Mouse (Mus musculus): Measurements from ENCODE around the gene Mymk.
A peak's percentile ranks its signal among the peaks of the same experiment; 100 is the strongest.

The Mymk gene

DNA sequence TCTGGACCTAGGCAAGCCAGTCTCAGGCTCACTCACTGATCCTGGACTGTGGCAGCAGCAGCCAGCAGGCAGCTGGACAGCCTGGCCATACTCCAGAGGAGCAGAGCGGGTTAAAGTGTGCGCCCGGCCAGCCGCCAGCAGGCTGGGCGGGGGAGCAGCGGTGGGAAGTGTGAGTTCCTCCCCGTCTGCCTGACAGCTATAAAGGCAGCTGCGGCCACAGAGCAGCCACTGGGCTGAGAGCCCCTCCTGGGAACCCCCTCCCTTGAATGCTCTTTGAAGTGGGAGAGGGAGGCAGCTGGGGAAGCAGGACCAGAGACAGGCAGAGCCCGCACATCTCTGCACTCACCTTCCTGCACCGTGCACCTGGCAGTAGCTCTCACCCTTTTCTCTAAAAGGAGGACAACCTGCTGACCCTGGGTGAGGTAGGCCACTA lies 7.2 kb upstream of the Mymk start, which contains the start of gene Adamtsl2:
Adamtsl2 (plus strand) TSS at position 228 of the 433 bp plus-strand sequence.
- peak; percentile 83 to 85 for DNase-seq (ENCODE audit: low spot score in 2 of 2)

- DNase-seq (ENCODE audit: low spot score in 2 of 2): no peak
These were observed 6.3 kb upstream of the Mymk start for GRCm38 (mm10) chr2:27078312-27078711.

DNA sequence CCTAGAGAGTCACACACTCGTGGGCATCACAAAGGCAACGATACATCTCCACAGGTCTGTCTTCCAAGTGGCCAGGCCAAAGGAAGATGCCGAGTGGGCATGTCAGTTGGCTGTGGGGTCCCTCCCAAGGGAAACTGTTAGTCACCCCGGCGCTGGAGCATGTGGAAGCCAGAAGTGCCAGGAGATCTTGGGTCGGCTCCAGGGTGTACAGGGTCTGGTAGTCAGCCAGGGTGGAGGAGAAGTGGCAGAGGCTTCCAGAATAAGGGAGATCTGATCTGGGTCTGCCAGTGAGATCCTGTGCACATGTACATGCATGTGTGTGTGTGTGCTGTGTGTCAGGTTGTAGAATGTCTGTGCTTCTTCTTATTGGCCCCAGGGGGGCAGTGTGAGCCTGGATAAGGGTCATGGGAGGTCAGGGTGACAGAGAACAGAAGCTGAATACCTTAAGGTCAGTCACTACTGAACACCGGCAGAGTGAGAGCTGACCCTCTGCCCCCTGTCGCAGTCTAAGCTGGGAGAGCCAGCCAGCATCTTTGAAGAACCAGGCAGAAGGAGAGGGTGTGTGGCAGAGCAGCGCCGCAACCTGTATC lies 5.8 kb upstream of the Mymk start:
- peak in 1 of 2 experiments; percentile 50 for DNase-seq (ENCODE audit: low spot score in 2 of 2)

GRCm38 (mm10) chr2:27075485-27075884 lies 3.5 kb upstream of the Mymk start:
- DNase-seq (ENCODE audit: low spot score in 2 of 2): no peak

DNA sequence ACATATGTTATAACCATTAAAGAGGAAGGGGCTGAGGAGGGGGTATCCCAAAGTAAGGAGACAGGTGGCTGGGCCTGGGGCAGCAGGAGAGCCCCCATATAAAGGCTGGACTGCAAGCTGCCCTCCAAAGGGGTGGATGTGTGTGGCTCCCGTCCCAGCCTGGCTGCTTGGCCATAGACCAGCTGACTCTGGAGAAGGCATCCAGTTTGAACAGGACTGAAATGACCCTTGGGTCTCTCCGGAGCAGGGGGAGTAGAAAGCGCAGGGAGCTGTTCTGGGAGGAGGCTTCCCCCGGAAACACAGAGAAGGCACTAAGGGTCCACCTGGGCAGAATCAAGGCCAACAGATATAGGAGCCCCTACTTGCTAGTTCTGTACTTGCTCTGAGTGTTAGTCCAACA lies 2.8 kb upstream of the Mymk start:
- no peak for DNase-seq (ENCODE audit: low spot score in 2 of 2)

DNA sequence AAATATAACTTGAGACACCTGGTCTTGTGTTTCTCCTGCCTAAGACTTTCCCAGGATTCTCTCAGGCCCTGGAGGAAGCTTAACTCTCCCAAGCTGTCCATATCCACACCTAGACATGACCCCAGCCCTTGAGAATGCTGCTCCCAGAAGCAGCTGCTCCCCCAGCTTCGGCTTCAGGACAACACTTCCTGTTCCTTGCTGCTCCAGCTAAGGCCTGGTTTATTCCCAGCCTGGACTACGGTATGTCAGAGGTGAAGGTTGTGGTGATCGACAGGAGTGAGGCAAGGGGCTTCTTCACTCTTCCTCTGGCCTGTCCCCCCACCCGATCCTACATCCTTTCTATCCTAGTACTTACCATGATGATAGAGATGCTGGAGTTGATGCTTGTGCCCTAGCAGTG lies 1.4 kb upstream of the Mymk start:
- DNase-seq (ENCODE audit: low spot score in 2 of 2): no peak

DNA sequence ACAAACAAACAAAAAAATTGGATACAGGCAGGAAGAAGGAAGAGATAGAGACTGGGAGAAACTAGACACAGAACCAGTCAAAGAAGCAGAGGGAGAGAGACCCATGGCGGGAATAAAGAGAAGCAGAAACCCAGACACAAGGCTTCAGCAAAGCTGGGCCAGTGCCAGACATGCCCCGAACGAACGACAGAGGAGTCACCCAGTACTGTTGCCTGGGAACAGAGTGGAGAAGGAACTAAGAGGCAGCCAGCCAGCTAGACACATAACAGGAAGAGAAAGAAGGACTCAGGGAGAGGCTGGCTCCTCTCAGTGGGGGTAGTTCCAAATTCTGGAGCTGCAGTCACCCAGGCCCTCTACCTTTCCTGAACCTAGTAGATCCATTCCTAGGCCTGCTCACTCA lies 842 bp downstream of the Mymk start:
- peak; percentile 97 to 98 for DNase-seq (ENCODE audit: low spot score in 2 of 2)

DNA sequence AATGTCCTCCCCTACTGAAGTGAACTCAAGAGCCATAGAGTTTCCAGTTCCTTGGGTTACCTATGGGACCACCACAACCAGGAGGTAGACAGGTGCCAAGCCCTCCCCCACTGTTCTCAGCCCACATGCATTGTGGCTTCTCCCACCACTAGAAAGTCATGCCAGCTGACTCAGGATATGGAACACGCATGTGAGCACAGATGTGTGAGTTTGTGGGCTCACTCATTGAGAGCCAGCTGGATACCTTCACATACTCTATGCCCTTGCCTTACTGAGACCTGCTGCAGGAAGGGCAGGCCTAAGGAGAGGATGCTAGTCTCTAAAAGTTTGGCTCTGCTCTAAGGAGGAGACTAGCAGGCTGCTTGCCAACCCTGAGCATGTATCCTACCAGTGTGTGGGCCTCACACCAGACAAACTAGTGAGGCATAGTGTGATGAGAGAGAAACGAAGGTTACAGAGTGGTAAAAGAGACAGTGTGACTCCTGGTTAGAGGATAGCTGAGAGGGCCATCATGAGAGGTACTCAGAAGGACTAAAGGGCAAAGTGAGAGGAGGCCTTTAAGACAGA lies 1.6 kb downstream of the Mymk start:
- DNase-seq (ENCODE audit: low spot score in 2 of 2): no peak

DNA sequence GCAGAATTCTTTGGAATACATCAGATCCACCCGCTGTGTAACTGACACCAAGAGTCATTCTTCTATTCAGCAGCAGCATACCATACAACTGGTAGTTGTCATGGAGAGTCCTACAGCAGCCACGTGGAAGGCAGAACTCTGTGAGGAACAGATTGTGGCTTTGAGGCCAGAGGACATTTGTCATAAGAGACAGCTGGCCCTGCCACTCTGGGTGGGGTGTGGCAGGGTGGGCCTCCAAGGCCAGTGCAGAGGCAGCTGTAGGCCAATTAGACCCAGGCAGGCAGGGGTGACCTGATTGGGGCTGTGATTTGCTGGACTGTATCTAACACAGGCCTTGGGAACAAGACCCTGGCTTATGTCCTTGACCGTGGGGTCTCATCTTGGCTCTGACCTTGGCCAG lies 2.3 kb downstream of the Mymk start:
- DNase-seq (ENCODE audit: low spot score in 2 of 2): no peak

- no peak for DNase-seq (ENCODE audit: low spot score in 2 of 2)
These were observed 4.0 kb downstream of the Mymk start for GRCm38 (mm10) chr2:27067996-27068395.

GRCm38 (mm10) chr2:27067124-27067523 lies 4.9 kb downstream of the Mymk start:
- no peak for DNase-seq (ENCODE audit: low spot score in 2 of 2)

- no peak for DNase-seq (ENCODE audit: low spot score in 2 of 2)
These were observed 12.8 kb downstream of the Mymk start for GRCm38 (mm10) chr2:27059187-27059586.

GRCm38 (mm10) chr2:27058751-27059150 lies 13.2 kb downstream of the Mymk start:
- DNase-seq (ENCODE audit: low spot score in 2 of 2): no peak

DNA sequence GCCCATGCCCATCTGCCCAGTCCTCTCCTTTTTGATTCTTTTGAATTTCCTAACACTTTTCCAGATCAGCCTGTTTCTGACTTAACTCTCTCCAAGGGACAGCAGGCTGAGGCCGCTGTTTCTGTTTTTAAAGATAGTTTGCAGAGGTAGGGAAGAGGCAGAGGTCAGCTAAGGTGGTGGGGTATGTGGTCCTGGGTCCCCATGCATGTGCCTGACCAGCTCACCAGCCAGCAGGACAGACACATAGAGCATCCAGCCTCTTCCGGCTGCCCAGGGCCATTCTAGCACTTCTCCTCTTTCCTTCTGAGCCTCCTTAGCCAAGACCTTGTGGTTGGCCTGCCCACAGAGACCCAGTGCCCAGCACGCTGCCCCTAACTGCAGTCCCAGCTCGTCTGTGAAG lies 13.7 kb downstream of the Mymk start:
- DNase-seq (ENCODE audit: low spot score in 2 of 2): no peak

DNA sequence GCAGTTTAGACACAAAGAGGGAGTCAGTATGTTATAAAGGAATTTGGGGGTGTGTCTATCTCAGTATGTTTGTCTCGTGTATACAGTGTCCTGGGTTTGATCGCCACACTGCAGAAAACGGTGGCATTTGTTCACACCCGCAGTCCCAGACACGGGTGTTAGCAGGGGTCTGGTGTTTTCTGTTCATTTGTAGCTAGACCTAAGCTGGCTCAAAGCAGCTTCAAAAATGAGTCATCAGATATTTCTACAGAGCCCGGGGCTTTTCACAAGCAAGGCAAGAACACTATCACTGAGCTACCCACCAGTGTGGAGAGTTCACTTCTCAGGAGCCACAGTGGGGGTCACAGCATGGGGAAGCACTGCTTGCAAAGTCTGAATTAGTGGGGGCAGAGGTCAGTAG lies 22.6 kb downstream of the Mymk start:
- DNase-seq (ENCODE audit: low spot score in 2 of 2): no peak

GRCm38 (mm10) chr2:27045979-27046770 lies 25.8 kb downstream of the Mymk start:
- DNase-seq (ENCODE audit: low spot score in 2 of 2): peak; percentile 63 to 75

DNA sequence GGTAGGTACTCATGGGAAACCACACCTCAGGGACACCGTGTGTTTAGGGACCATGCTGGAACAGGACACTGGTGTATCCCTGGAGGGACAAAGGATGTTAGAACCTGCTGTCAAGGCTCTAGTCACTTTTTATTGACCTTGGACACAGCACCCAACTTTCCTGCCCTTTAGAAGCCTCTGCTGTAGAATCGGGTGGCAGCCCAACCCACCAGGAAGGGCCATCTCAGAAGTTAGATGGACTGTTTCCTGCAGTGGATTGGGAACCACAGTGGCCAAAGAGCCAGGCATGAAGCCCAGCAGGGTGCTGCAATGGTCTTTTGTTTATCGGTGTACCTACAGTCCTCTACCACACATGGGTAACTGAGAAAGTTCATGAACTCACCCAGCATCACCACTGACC lies 27.3 kb downstream of the Mymk start:
- no peak for DNase-seq (ENCODE audit: low spot score in 2 of 2)

GRCm38 (mm10) chr2:27044166-27044565 lies 27.8 kb downstream of the Mymk start:
- no peak for DNase-seq (ENCODE audit: low spot score in 2 of 2)

GRCm38 (mm10) chr2:27043461-27043860 lies 28.5 kb downstream of the Mymk start:
- DNase-seq (ENCODE audit: low spot score in 2 of 2): peak; percentile 92 to 94

DNA sequence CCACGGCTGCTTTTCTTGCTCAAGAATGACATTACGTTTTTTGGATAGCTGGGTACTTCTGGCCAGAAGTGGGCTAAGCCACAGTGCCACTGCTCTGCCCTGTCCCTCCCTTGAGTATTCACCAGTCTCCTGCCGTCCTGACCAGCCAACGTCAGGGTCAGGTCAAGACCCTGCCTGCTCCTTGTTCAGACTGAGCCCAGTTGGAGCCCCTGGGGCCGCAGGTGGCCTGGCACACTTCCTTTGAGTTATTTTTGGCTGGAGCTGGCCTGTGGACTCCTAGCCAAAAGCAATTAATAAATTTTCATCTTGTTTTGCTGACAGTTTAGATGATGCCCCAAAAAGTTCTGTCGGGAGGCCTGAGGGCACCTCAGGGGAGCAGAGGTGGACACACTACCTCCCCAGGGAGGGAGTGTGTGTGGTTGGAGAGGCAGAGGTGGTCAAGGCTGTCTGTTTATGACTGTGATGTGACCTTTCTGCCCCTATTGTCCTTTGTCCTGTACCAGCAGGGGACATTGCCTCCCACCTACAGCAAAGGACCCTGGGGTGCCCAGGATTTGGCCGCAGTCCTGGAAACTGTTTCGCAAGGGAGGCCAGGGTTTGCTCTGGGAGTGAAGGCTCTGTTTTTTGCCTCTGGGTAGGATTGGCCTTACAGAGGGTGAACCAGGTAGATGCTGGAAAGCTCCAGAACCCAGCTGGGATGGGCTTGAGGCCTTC lies 29.7 kb downstream of the Mymk start:
- no peak for DNase-seq (ENCODE audit: low spot score in 2 of 2)

GRCm38 (mm10) chr2:27039286-27039685 lies 32.7 kb downstream of the Mymk start:
- DNase-seq (ENCODE audit: low spot score in 2 of 2): no peak

DNA sequence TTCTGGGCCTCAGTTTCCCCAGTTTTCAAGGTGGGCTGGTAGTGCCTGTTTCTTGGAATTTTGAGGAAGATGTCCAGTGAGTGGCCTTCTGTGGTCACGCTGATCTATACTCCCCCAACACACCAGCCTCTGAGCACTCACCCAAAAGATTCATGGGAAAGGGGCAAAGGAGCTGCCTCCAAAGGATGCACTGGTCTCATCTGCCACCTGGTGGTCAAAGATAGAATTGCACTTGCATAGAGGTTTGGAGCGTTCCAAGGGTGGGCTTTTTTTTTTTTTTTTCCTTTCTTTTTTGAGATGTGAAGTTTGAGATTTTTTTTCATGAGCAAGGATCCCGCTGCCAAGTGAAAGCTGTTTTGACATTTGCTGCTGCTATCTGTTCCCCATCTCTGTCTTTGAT lies 33.4 kb downstream of the Mymk start:
- DNase-seq (ENCODE audit: low spot score in 2 of 2): peak; percentile 83 to 90
